In the genomic region with DNA sequence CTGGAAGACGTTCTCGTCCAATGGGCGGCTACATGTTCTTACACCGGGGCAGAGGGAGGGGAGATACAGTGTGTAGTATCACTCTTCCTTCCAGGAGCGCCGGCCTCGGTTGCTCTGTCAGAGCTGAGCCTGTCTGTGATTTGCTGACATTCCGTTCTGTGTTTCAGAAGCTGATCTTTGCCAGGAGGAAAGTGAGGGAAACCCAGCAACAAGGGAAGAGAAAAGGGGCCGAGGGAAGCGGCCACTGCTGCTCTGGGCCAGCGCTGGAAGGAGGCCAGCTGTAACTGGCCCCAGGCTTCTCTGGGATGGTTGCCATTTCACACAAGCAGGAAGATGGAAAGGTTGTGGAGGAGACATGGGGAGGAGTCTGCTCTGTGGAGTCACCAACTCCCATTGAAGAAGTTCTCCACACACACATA, we compare ENCODE assay signal across 8 mouse cellular contexts.
DNase-seq lines count a peak whose midpoint lies in the region; ATAC-seq and TF ChIP-seq lines count a peak whose summit lies in the region.

No protein-coding gene starts in this region.

- H3K27me3 ChIP-seq in limb, embryonic 13.5 days = no peaks in the 10 kb centered on the region
- no peaks in the 10 kb centered on the region for H3K27me3 ChIP-seq in limb, embryonic 10.5 days (ENCODE audit: low read depth, poor library complexity, severe bottlenecking)
- no peaks in the 10 kb centered on the region for H3K27me3 ChIP-seq in kidney, embryonic 14.5 days (ENCODE audit: control insufficient read depth, insufficient read depth, low read length)
- no peaks in the 10 kb centered on the region for H3K27me3 ChIP-seq in lung, embryonic 14.5 days (ENCODE audit: insufficient read depth, low read length)
- H3K27me3 ChIP-seq in stomach, embryonic 15.5 days (replicated peaks) = no peaks in the 10 kb centered on the region

- peaks cover 11% of the 10 kb centered on the region for H3K4me1 ChIP-seq in limb, embryonic 13.5 days
- no peaks in the 10 kb centered on the region; the same call in 1 of the 2 replicates for H3K4me1 ChIP-seq in limb, embryonic 10.5 days
- no peaks in the 10 kb centered on the region for H3K4me1 ChIP-seq in kidney, embryonic 14.5 days (ENCODE audit: control insufficient read depth, insufficient read depth, low read length)
- no peaks in the 10 kb centered on the region for H3K4me1 ChIP-seq in lung, embryonic 14.5 days (ENCODE audit: insufficient read depth)
- no peaks in the 10 kb centered on the region for H3K4me1 ChIP-seq in stomach, embryonic 15.5 days

- ATAC-seq in limb, embryonic 13.5 days (ENCODE audit: low FRiP score, low read depth) = peak; percentile 67; the same call in 1 of the 2 replicates
- ATAC-seq in kidney, embryonic 14.5 days (ENCODE audit: low FRiP score, low TSS enrichment) = peak; percentile 78
- ATAC-seq in lung, embryonic 14.5 days (ENCODE audit: insufficient read depth) = peak; percentile 96
- ATAC-seq in stomach, embryonic 15.5 days (ENCODE audit: insufficient read depth, low FRiP score, low read depth) = peak; percentile 71; the same call in 1 of the 2 replicates

- no peaks in the 10 kb centered on the region for H3K36me3 ChIP-seq in limb, embryonic 13.5 days
- H3K36me3 ChIP-seq in limb, embryonic 10.5 days = no peaks in the 10 kb centered on the region
- no peaks in the 10 kb centered on the region for H3K36me3 ChIP-seq in kidney, embryonic 14.5 days (ENCODE audit: control insufficient read depth, insufficient read depth, low read length)
- no peaks in the 10 kb centered on the region for H3K36me3 ChIP-seq in lung, embryonic 14.5 days (ENCODE audit: insufficient read depth)
- H3K36me3 ChIP-seq in stomach, embryonic 15.5 days = no peaks in the 10 kb centered on the region

- no peak overlapping the region for H3K4me2 ChIP-seq in limb, embryonic 13.5 days (replicated peaks)
- no peak overlapping the region for H3K4me2 ChIP-seq in kidney, embryonic 14.5 days (replicated peaks; ENCODE audit: low read depth, low read length)
- H3K4me2 ChIP-seq in lung, embryonic 14.5 days = peak overlapping the region; percentile 21; the same call in 1 of the 2 replicates
- peak overlapping the region; percentile 11; the same call in 1 of the 2 replicates for H3K4me2 ChIP-seq in stomach, embryonic 15.5 days

- no peak for DNase-seq in limb, embryonic 10.5 days (ENCODE audit: low spot score)
- peak; percentile 91 to 93 for DNase-seq in cerebellum, postnatal 14 days
- peak; percentile 74 to 82 for DNase-seq in heart, adult 18-20 months
- peak; percentile 92 for DNase-seq in lung, embryonic 14.5 days
- DNase-seq in spleen, postnatal 10 days (ENCODE audit: low spot score in 2 of 2) = no peak

- H3K9me3 ChIP-seq in limb, embryonic 13.5 days = no peaks in the 10 kb centered on the region
- H3K9me3 ChIP-seq in limb, embryonic 10.5 days (replicated peaks) = no peaks in the 10 kb centered on the region
- H3K9me3 ChIP-seq in kidney, embryonic 14.5 days (ENCODE audit: control insufficient read depth, low read length) = no peaks in the 10 kb centered on the region
- H3K9me3 ChIP-seq in lung, embryonic 14.5 days (ENCODE audit: low read depth, low read length) = no peaks in the 10 kb centered on the region
- H3K9me3 ChIP-seq in stomach, embryonic 15.5 days = no peaks in the 10 kb centered on the region

- H3K4me3 ChIP-seq in limb, embryonic 13.5 days = no peak overlapping the region
- no peak overlapping the region for H3K4me3 ChIP-seq in limb, embryonic 10.5 days
- H3K4me3 ChIP-seq in kidney, embryonic 14.5 days (ENCODE audit: low read length) = no peak overlapping the region
- no peak overlapping the region for H3K4me3 ChIP-seq in lung, embryonic 14.5 days (ENCODE audit: low read depth, low read length)
- no peak overlapping the region for H3K4me3 ChIP-seq in stomach, embryonic 15.5 days (replicated peaks)

- 63% methylated on average over 11 of the region's 11 CpGs for WGBS in limb, embryonic 13.5 days
- WGBS in limb, embryonic 10.5 days = 85% methylated on average over 11 of the region's 11 CpGs
- WGBS in kidney, embryonic 14.5 days = 51% methylated on average over 11 of the region's 11 CpGs
- 38% methylated on average over 11 of the region's 11 CpGs for WGBS in lung, embryonic 14.5 days
- WGBS in stomach, embryonic 15.5 days = 40% methylated on average over 11 of the region's 11 CpGs

- H3K27ac ChIP-seq in limb, embryonic 13.5 days = peak overlapping the region; percentile 73; the same call in 1 of the 2 replicates
- H3K27ac ChIP-seq in limb, embryonic 10.5 days = no peak overlapping the region
- H3K27ac ChIP-seq in kidney, embryonic 14.5 days (ENCODE audit: low read depth, low read length) = peak overlapping the region; percentile 72
- H3K27ac ChIP-seq in lung, embryonic 14.5 days (ENCODE audit: low read depth) = peak overlapping the region; percentile 71
- H3K27ac ChIP-seq in stomach, embryonic 15.5 days = peak overlapping the region; percentile 36

- no peak for TF ChIP-seq CTCF in lung, embryonic 14.5 days (IDR thresholded peaks at IDR 0.05; ENCODE audit: low read depth)

- H3K9ac ChIP-seq in limb, embryonic 13.5 days = no peak overlapping the region
- H3K9ac ChIP-seq in kidney, embryonic 14.5 days (ENCODE audit: low read depth, low read length) = no peak overlapping the region
- H3K9ac ChIP-seq in lung, embryonic 14.5 days = no peak overlapping the region
- H3K9ac ChIP-seq in stomach, embryonic 15.5 days = no peak overlapping the region

Comparison
In these comparisons a context has a peak if more than half of its experiments do, and no peak if none do; other contexts are left out.
1. H3K4me2 ChIP-seq: peak in lung, embryonic 14.5 days (single experiment) and stomach, embryonic 15.5 days (single experiment); none in limb, embryonic 13.5 days (single experiment) and kidney, embryonic 14.5 days (single experiment).
2. DNase-seq: peak in cerebellum, postnatal 14 days (2 of 2), heart, adult 18-20 months (2 of 2) and lung, embryonic 14.5 days (single experiment); none in limb, embryonic 10.5 days (single experiment) and spleen, postnatal 10 days (0 of 2).
3. Peak in every context shown above with its lines, with median percentiles within 50 percentile points of each other: ATAC-seq.